Mouse (Mus musculus) layer of hippocampus, adult 9-11 months (tissue): ENCODE measurements around the gene Olfr1101.

Source experiments
- DNase-seq: peaks from one replicate; pipeline ENCODE4 v3.0.0; 2022

Olfr1101 gene

DNA sequence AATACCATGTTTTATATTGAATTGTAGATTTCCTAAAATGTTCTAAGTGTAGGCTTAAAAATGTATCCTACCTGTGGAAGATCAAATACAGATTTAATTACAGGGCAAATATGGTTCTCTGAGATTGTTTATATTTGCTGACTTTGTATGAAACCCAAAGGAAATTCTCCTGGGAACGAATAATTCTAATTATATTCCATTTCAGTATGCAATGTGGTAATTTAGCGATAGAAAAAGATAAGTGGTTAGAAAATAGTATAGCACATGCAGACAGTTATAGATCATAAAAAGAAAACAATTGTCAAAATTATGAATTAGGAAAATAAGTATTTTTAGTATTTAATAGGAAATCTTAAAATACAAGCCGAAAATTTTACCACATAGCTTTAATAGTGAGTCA lies at the start of gene Olfr1101:
TSS of gene Olfr1101 (minus strand) at position 101 of the 400 bp plus-strand sequence.
- no peak for DNase-seq

DNA sequence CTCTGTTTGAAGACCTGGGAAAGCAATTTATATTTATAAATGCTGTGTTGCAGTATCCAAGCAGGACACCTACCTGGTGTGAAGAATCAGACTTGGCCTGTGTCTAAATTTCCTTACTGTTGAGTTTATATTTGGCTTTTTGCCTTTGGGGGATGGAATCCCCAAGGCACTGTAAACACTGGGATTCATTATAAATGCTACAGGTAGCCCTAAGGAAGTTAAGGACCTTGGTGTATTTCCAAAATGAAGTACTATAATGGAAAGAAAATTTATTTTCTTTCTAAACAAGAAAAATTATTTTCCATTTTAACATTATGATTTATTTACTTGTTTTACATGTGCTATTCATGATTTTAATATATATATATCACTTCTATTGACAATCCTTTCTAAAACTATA lies 45.4 kb upstream of the Olfr1101 start, which contains the start of gene Olfr1105:
TSS of gene Olfr1105 (minus strand) at position 101 of the 400 bp plus-strand sequence.
- DNase-seq, result no peak

DNA sequence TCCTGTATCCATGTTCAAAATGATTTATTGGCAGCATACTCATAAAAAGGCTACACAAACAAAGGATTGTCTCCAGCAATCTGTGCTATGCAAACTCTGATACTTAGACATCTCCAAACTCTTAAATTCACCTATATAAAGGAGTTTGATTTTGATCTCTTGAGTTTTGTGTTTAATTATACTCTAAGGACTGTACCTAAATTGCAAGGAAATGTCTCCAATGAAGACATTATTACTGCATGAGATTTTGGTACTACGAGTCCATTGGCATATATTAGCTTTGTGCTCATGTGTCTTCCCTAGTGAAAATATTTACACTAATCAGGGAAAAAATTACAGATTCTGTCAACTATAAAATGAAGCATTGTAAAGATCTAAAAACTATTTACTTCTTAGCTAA lies 36.0 kb upstream of the Olfr1101 start, which contains the start of gene Olfr1104:
TSS of gene Olfr1104 (minus strand) at position 101 of the 400 bp plus-strand sequence.
- DNase-seq, result no peak

DNA sequence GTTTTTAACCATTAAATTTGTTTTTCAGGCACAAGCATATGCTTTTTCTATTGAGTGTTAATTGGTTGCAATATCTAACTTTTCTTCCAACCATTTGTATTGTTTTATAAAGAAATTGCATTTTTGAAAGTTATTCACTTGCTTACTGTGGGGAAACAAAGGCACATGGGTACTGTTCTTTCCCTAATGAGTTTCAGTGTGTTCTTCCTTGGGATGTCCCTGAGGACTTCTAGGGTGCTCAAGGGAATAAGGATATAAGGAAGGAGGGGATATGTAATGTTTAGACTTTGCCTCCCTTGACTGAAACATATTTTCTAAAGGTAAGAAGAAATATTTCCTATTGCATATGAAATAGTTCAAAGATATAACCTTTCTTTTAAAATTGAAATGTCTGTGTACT lies 7.1 kb upstream of the Olfr1101 start, which contains the start of gene Olfr1102:
TSS of gene Olfr1102 (plus strand) at position 301 of the 400 bp plus-strand sequence.
- DNase-seq, result no peak

DNA sequence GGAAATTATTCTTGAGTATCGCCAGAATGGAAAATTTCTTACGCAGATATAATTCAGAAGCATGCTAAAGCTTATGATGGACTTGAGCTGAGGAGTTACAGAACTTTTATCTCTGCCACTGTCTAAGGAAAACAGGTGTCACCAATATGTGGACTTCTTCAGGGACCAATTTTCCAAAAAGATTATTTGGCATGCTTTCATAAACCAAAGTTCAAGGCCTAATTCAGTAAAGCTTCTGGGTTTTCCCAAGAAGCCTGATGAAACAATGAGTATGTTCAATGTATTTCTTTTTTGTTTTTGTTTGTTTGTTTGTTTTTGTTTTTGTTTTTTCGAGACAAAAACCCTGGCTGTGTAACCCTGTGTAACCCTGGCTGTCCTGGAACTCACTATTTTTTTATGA lies 11.2 kb downstream of the Olfr1101 start, which contains the start of gene Olfr1100:
TSS of gene Olfr1100 (minus strand) at position 101 of the 400 bp plus-strand sequence.
- DNase-seq, result no peak

DNA sequence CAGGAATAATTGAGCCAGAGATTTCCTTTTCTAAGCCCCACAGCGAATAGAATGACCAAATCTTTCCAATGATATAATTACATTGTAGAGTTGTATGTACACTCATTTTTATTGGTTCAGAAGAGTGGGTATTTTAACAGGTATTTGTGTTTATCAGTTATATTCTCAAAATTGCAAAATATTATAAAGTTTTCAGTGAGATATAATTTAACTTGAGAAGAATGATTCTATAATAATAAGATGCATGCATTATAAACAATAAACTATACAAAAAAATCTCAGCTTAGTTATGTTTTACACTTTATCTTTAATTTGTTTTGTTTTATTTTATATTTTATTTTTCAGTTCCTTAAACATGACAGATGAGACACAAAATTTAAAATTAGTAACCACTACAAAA lies 30.4 kb downstream of the Olfr1101 start, which contains the start of gene Olfr1099:
TSS of gene Olfr1099 (minus strand) at position 101 of the 400 bp plus-strand sequence.
- no peak for DNase-seq
